Comparison of ENCODE assay signal across 11 mouse cellular contexts in genomic region chr4:117608265-117608664, GRCm38 (mm10). TPM values are rescaled to one million over a fixed set of nuclear protein-coding genes. Genes with fewer than 3 reads are reported as not detected.
A peak's percentile ranks its signal among the peaks of the same experiment; 100 is the strongest.
DNase-seq lines count a peak whose midpoint lies in the region; ATAC-seq and TF ChIP-seq lines count a peak whose summit lies in the region.
"Had no signal": no experiment of that assay in that cellular context is flagged by ENCODE, and none has a peak within 500 bp of the region (broad histone marks: within the 10 kb centered on the region; RNA-seq: fewer than 3 reads in every experiment).

No protein-coding gene starts in this region.

- peaks cover 16% of the 10 kb centered on the region for H3K36me3 ChIP-seq in midbrain, postnatal 0 days (ENCODE audit: insufficient read depth, low read length)
- H3K36me3 ChIP-seq in midbrain, embryonic 10.5 days: peaks cover 50% of the 10 kb centered on the region
- H3K36me3 ChIP-seq in embryonic facial prominence, embryonic 12.5 days: peaks cover 36% of the 10 kb centered on the region; the same call in 1 of the 2 replicates
- peaks cover 56% of the 10 kb centered on the region for H3K36me3 ChIP-seq in limb, embryonic 14.5 days (ENCODE audit: control insufficient read depth, insufficient read depth, low read length)

- no peak overlapping the region for H3K27ac ChIP-seq in midbrain, postnatal 0 days (ENCODE audit: low read depth, low read length)
- H3K27ac ChIP-seq in midbrain, embryonic 10.5 days (replicated peaks): no peak overlapping the region
- peak overlapping the region; percentile 37; the same call in 1 of the 2 replicates for H3K27ac ChIP-seq in embryonic facial prominence, embryonic 12.5 days
- peak overlapping the region; percentile 63 for H3K27ac ChIP-seq in limb, embryonic 14.5 days (replicated peaks; ENCODE audit: low read depth, low read length)
- H3K27ac ChIP-seq: macrophage had no signal

- 0 out of 2 replicates have a peak, but pooled peaks have one; percentile 32 for ATAC-seq in midbrain, postnatal 0 days (ENCODE audit: low FRiP score)
- no peak for ATAC-seq in embryonic facial prominence, embryonic 12.5 days (ENCODE audit: insufficient number of reproducible peaks, insufficient read depth, low FRiP score, low TSS enrichment)
- ATAC-seq in limb, embryonic 14.5 days (ENCODE audit: low FRiP score, low read depth): no peak

- peak; percentile 48 for DNase-seq in gastrocnemius, adult 18-20 months (ENCODE audit: low spot score)
- no peak for DNase-seq in gastrocnemius, adult 8-10 months (ENCODE audit: low spot score in 2 of 2)
- peak; percentile 69 for DNase-seq in midbrain, postnatal 0 days (ENCODE audit: low spot score)
- no peak for DNase-seq in midbrain, embryonic 10.5 days (ENCODE audit: low spot score)
- peak; percentile 48 for DNase-seq in limb, embryonic 14.5 days (ENCODE audit: low spot score)
- no peak for DNase-seq in spleen, adult 18-20 months
- DNase-seq in testis, postnatal 14 days (ENCODE audit: low spot score): no peak
- DNase-seq: layer of hippocampus, postnatal 36 days; right cerebral cortex, postnatal 25 days had no signal

- H3K27me3 ChIP-seq in midbrain, postnatal 0 days (ENCODE audit: insufficient read depth, low read length): no peaks in the 10 kb centered on the region
- no peaks in the 10 kb centered on the region for H3K27me3 ChIP-seq in midbrain, embryonic 10.5 days (ENCODE audit: low read depth, poor library complexity, severe bottlenecking)
- H3K27me3 ChIP-seq in embryonic facial prominence, embryonic 12.5 days: no peaks in the 10 kb centered on the region
- H3K27me3 ChIP-seq in limb, embryonic 14.5 days (ENCODE audit: control insufficient read depth, insufficient read depth, low read length): no peaks in the 10 kb centered on the region

- 65% methylated on average over 9 of the region's 9 CpGs for WGBS in midbrain, postnatal 0 days
- 86% methylated on average over 9 of the region's 9 CpGs for WGBS in midbrain, embryonic 10.5 days
- WGBS in embryonic facial prominence, embryonic 12.5 days: 68% methylated on average over 9 of the region's 9 CpGs
- WGBS in limb, embryonic 14.5 days: 32% methylated on average over 9 of the region's 9 CpGs

- TF ChIP-seq CTCF in midbrain, postnatal 0 days (IDR thresholded peaks at IDR 0.05): no peak

- no peak overlapping the region for H3K4me3 ChIP-seq in midbrain, postnatal 0 days (ENCODE audit: low read depth, low read length)
- H3K4me3 ChIP-seq in midbrain, embryonic 10.5 days: no peak overlapping the region
- no peak overlapping the region for H3K4me3 ChIP-seq in embryonic facial prominence, embryonic 12.5 days
- H3K4me3 ChIP-seq in limb, embryonic 14.5 days (replicated peaks; ENCODE audit: low read length): no peak overlapping the region

- H3K4me2 ChIP-seq in midbrain, postnatal 0 days (ENCODE audit: low read depth, low read length, poor library complexity, severe bottlenecking): no peak overlapping the region
- no peak overlapping the region for H3K4me2 ChIP-seq in embryonic facial prominence, embryonic 12.5 days (replicated peaks)
- no peak overlapping the region for H3K4me2 ChIP-seq in limb, embryonic 14.5 days (replicated peaks; ENCODE audit: low read depth, low read length, severe bottlenecking)

- H3K9ac ChIP-seq in midbrain, postnatal 0 days (replicated peaks; ENCODE audit: low read length, poor library complexity, severe bottlenecking): no peak overlapping the region
- H3K9ac ChIP-seq in embryonic facial prominence, embryonic 12.5 days: no peak overlapping the region
- H3K9ac ChIP-seq in limb, embryonic 14.5 days (ENCODE audit: low read depth, low read length, severe bottlenecking): no peak overlapping the region

- no peaks in the 10 kb centered on the region for H3K9me3 ChIP-seq in midbrain, postnatal 0 days (ENCODE audit: low read length)
- no peaks in the 10 kb centered on the region for H3K9me3 ChIP-seq in midbrain, embryonic 10.5 days (replicated peaks)
- H3K9me3 ChIP-seq in embryonic facial prominence, embryonic 12.5 days: no peaks in the 10 kb centered on the region
- H3K9me3 ChIP-seq in limb, embryonic 14.5 days (ENCODE audit: control insufficient read depth, low read length): no peaks in the 10 kb centered on the region

- peaks cover 16% of the 10 kb centered on the region; the same call in 1 of the 2 replicates for H3K4me1 ChIP-seq in midbrain, postnatal 0 days (ENCODE audit: insufficient read depth, low read length)
- H3K4me1 ChIP-seq in midbrain, embryonic 10.5 days: peaks cover 46% of the 10 kb centered on the region
- peaks cover 37% of the 10 kb centered on the region for H3K4me1 ChIP-seq in embryonic facial prominence, embryonic 12.5 days
- H3K4me1 ChIP-seq in limb, embryonic 14.5 days (ENCODE audit: control insufficient read depth, insufficient read depth, low read length): peaks cover 36% of the 10 kb centered on the region

- no peak for TF ChIP-seq POLR2A in limb, embryonic 14.5 days (IDR thresholded peaks at IDR 0.05; ENCODE audit: borderline replicate concordance, extremely low read depth, insufficient read depth, insufficient read length)

RNA-seq across cellular contexts. Expression of gene Eri3, which starts 58.1 kb away (rescaled TPM):
- 100 to 1,000 TPM in 1 of 2 experiments, 10 to 100 TPM in 1; 92.1 to 105 TPM for total RNA-seq in gastrocnemius, adult 18-20 months (2021)
- total RNA-seq in gastrocnemius, adult 8-10 months (2022): 100 to 1,000 TPM; 104 to 131 (median 119) TPM
- 275 and 291 TPM in 2 replicates for total RNA-seq in midbrain, postnatal 0 days (2014; rRNA removed)
- polyA plus RNA-seq in midbrain, postnatal 0 days (2015; fragmentation: Nextera tagmentation; extraction: Ambion mirVana): 323 and 326 TPM in 2 replicates
- 111 and 139 TPM in 2 replicates for polyA plus RNA-seq in midbrain, embryonic 10.5 days (2016; fragmentation: Nextera tagmentation; extraction: Ambion mirVana)
- polyA plus RNA-seq in embryonic facial prominence, embryonic 12.5 days (2016; fragmentation: Nextera tagmentation; extraction: Ambion mirVana): 172 and 173 TPM in 2 replicates
- 155 and 194 TPM in 2 replicates for polyA plus RNA-seq in limb, embryonic 14.5 days (2012; rRNA removed)
- polyA plus RNA-seq in limb, embryonic 14.5 days (2014; fragmentation: Nextera tagmentation; extraction: Ambion mirVana): 190 and 191 TPM in 2 replicates

Comparison
In these comparisons a context has a peak if more than half of its experiments do, and no peak if none do; other contexts are left out.
1. DNase-seq: peak in gastrocnemius, adult 18-20 months (single experiment), midbrain, postnatal 0 days (single experiment) and limb, embryonic 14.5 days (single experiment); none in gastrocnemius, adult 8-10 months (0 of 2), midbrain, embryonic 10.5 days (single experiment), spleen, adult 18-20 months (0 of 2) and testis, postnatal 14 days (single experiment).
2. H3K27ac ChIP-seq: peak in embryonic facial prominence, embryonic 12.5 days (single experiment) and limb, embryonic 14.5 days (single experiment); none in midbrain, postnatal 0 days (single experiment) and midbrain, embryonic 10.5 days (single experiment).